Mouse (Mus musculus): ENCODE data around the gene Dmrt1. TPM values are rescaled to one million over a fixed set of nuclear protein-coding genes. Genes with fewer than 3 reads are reported as not detected.

Dmrt1 gene
- polyA plus RNA-seq, 1 experiment from 2014 or later, result 0.33 TPM

DNA sequence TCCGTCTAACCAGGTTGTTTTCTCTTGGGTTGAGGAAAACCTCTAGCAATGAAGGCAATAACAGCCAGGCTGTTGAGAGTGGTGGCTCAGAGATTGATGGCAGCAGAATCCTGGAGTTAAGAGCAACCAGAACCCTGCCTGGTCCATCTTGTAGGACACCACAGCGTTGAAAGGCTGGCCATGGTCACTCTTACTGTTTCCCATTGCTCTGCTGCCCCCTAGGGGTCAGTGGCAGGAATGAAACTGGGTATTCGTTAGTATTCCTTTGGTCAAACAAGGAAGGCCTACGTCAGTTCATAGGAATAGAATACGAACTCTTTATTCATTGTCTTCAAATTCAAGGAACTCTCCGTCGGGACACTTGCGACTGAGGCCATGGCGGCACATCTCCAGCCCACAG is 123.1 kb downstream of the Dmrt1 start:
- Histone ChIP-seq H3K27me3 (peaks cover 52% of the 10 kb centered on the region), H3K9ac (no peak overlapping the region), H3K9me3 (replicated peaks) (no peaks in the 10 kb centered on the region), H3K4me1 (no peaks in the 10 kb centered on the region; the same call in 1 of the 2 replicates), H3K4me2 (replicated peaks) (no peak overlapping the region), H3K27ac (replicated peaks) (no peak overlapping the region), H3K4me3 (replicated peaks) (no peak overlapping the region), H3K36me3 (no peaks in the 10 kb centered on the region)
- WGBS, result 14% methylated on average over 9 of the region's 9 CpGs
- ATAC-seq (ENCODE audit: insufficient number of reproducible peaks, low FRiP score, low TSS enrichment, low read depth), result no peak

GRCm38 (mm10) chr19:25635119-25635518 is 129.7 kb downstream of the Dmrt1 start:
- H3K27me3 ChIP-seq, result peaks cover 4% of the 10 kb centered on the region
- no peak for ATAC-seq (ENCODE audit: insufficient number of reproducible peaks, low FRiP score, low TSS enrichment, low read depth)
- no peak overlapping the region for H3K27ac ChIP-seq (replicated peaks)
- no peak overlapping the region; the same call in 1 of the 2 replicates for H3K4me2 ChIP-seq (replicated peaks)
- no peak overlapping the region for H3K4me3 ChIP-seq (replicated peaks)
- H3K36me3 ChIP-seq, result no peaks in the 10 kb centered on the region
- WGBS, result 73% methylated on average over 5 of the region's 5 CpGs
- H3K9me3 ChIP-seq (replicated peaks), result no peaks in the 10 kb centered on the region
- H3K9ac ChIP-seq, result no peak overlapping the region
- peaks cover 4% of the 10 kb centered on the region; the same call in 1 of the 2 replicates for H3K4me1 ChIP-seq

DNA sequence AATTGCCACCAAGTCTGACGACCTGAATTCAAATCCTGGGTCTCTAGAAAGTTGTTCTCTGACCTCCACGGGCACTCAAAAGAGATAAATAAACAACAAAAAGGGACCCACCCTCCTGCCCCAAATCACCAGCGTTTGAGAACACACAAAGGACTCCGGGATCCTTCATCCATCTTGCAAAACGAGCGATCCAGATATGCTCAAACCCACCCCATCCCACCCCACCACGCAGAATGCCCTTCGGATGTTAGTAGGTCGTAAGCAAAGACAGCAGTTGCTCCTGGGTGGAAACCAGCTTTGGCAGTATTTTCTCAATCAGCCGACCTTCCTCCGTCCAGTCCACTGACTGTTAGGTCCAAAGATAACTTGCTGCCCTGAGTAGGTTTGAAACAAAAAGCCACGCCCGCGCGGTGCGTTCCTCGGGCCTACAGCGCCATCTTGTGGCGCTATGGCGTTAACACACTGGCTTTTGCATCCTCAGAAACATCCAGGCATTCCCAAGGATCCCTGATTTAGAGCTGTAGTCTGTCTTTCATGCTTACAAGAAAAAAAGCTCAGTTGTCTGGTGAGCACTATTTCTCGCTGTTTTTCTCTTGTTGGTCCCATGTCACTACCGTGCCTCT is 130.3 kb downstream of the Dmrt1 start:
- peak overlapping the region; percentile 54 for H3K4me2 ChIP-seq (replicated peaks)
- 14% methylated on average over 22 of the region's 22 CpGs for WGBS
- ATAC-seq (ENCODE audit: insufficient number of reproducible peaks, low FRiP score, low TSS enrichment, low read depth), result no peak; the same call in 1 of the 2 replicates
- H3K36me3 ChIP-seq, result no peaks in the 10 kb centered on the region
- H3K4me1 ChIP-seq, result peaks cover 4% of the 10 kb centered on the region; the same call in 1 of the 2 replicates
- H3K27me3 ChIP-seq, result no peaks in the 10 kb centered on the region
- no peaks in the 10 kb centered on the region for H3K9me3 ChIP-seq (replicated peaks)
- no peak overlapping the region for H3K27ac ChIP-seq (replicated peaks)
- H3K9ac ChIP-seq, result no peak overlapping the region
- peak overlapping the region; percentile 38 for H3K4me3 ChIP-seq (replicated peaks)

GRCm38 (mm10) chr19:25638766-25639361 is 133.4 kb downstream of the Dmrt1 start:
- no peak overlapping the region for H3K9ac ChIP-seq
- ATAC-seq (ENCODE audit: insufficient number of reproducible peaks, low FRiP score, low TSS enrichment, low read depth), result no peak
- H3K4me2 ChIP-seq (replicated peaks), result no peak overlapping the region
- no peak overlapping the region for H3K4me3 ChIP-seq (replicated peaks)
- H3K4me1 ChIP-seq, result peaks cover 4% of the 10 kb centered on the region; the same call in 1 of the 2 replicates
- no peaks in the 10 kb centered on the region for H3K9me3 ChIP-seq (replicated peaks)
- H3K27me3 ChIP-seq, result no peaks in the 10 kb centered on the region
- H3K27ac ChIP-seq (replicated peaks), result no peak overlapping the region
- 74% methylated on average over 11 of the region's 11 CpGs for WGBS
- no peaks in the 10 kb centered on the region for H3K36me3 ChIP-seq

- Histone ChIP-seq H3K9ac (no peak overlapping the region), H3K27me3 (no peaks in the 10 kb centered on the region), H3K27ac (replicated peaks) (no peak overlapping the region), H3K36me3 (no peaks in the 10 kb centered on the region), H3K4me3 (replicated peaks) (no peak overlapping the region), H3K4me2 (replicated peaks) (no peak overlapping the region), H3K4me1 (no peaks in the 10 kb centered on the region), H3K9me3 (replicated peaks) (no peaks in the 10 kb centered on the region)
- WGBS, result 87% methylated on average over 6 of the region's 6 CpGs
- no peak for ATAC-seq (ENCODE audit: insufficient number of reproducible peaks, low FRiP score, low TSS enrichment, low read depth)
Measured at GRCm38 (mm10) chr19:25641786-25642185, 136.4 kb downstream of the Dmrt1 start.

DNA sequence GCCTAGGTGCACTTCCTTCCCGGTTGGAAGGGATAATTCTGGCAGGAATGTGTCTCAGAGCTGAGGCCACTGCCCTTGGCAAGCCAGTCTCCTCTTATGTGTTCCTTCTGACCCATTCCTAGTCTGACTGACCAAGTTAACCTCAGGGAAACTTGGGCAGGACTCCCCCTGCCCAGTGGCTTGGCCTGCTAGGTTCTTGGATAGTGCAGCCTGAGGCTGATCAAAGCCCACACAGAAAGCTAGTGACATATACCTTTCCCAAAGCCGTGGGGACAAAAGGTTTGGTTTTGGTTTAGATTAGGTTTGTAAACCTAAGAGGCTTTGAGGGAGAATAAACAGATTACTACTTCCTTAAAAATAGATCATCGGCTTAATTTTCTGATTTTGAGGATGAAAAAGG is 141.7 kb downstream of the Dmrt1 start:
- H3K27me3 ChIP-seq, result no peaks in the 10 kb centered on the region; the same call in 1 of the 2 replicates
- ATAC-seq (ENCODE audit: insufficient number of reproducible peaks, low FRiP score, low TSS enrichment, low read depth), result no peak
- H3K4me1 ChIP-seq, result no peaks in the 10 kb centered on the region
- 59% methylated on average over 3 of the region's 3 CpGs for WGBS
- H3K4me2 ChIP-seq (replicated peaks), result no peak overlapping the region
- no peak overlapping the region for H3K27ac ChIP-seq (replicated peaks)
- no peaks in the 10 kb centered on the region for H3K9me3 ChIP-seq (replicated peaks)
- H3K36me3 ChIP-seq, result no peaks in the 10 kb centered on the region
- H3K4me3 ChIP-seq (replicated peaks), result no peak overlapping the region
- no peak overlapping the region for H3K9ac ChIP-seq

- no peak for ATAC-seq (ENCODE audit: insufficient number of reproducible peaks, low FRiP score, low TSS enrichment, low read depth)
- H3K4me3 ChIP-seq (replicated peaks), result no peak overlapping the region
- H3K36me3 ChIP-seq, result no peaks in the 10 kb centered on the region
- no peaks in the 10 kb centered on the region; the same call in 1 of the 2 replicates for H3K27me3 ChIP-seq
- no peak overlapping the region for H3K27ac ChIP-seq (replicated peaks)
- H3K4me1 ChIP-seq, result no peaks in the 10 kb centered on the region
- H3K4me2 ChIP-seq (replicated peaks), result no peak overlapping the region
- 64% methylated on average over 4 of the region's 4 CpGs for WGBS
- H3K9ac ChIP-seq, result no peak overlapping the region
- no peaks in the 10 kb centered on the region for H3K9me3 ChIP-seq (replicated peaks)
Measured at GRCm38 (mm10) chr19:25648701-25649100, 143.3 kb downstream of the Dmrt1 start.

DNA sequence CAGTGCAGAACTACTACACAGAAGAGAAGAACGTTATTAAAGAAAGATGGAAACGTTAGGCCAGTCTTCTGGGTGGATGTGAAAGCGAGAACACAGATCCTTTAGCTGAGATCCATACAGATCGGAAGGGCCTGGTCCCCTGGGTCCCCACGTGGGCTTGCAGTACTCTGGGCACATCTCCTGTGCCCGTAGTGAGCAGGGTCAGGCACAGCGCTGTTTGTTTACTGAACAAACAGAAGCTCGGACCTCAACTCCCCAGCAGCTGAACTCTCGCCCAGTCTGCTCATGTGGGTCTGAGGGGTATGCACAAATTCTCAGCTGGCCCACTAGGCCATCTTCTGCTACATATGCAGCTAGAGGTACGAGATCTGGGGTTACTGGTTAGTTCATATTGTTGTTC is 145.1 kb downstream of the Dmrt1 start:
- Histone ChIP-seq H3K9ac (no peak overlapping the region), H3K36me3 (no peaks in the 10 kb centered on the region), H3K4me3 (replicated peaks) (no peak overlapping the region), H3K9me3 (replicated peaks) (no peaks in the 10 kb centered on the region), H3K4me2 (replicated peaks) (no peak overlapping the region), H3K27me3 (no peaks in the 10 kb centered on the region; the same call in 1 of the 2 replicates), H3K27ac (replicated peaks) (no peak overlapping the region), H3K4me1 (peaks cover 12% of the 10 kb centered on the region)
- no peak for ATAC-seq (ENCODE audit: insufficient number of reproducible peaks, low FRiP score, low TSS enrichment, low read depth)
- 78% methylated on average over 10 of the region's 10 CpGs for WGBS

- Histone ChIP-seq H3K4me1 (peaks cover 12% of the 10 kb centered on the region), H3K4me2 (replicated peaks) (no peak overlapping the region), H3K27ac (replicated peaks) (no peak overlapping the region), H3K9me3 (replicated peaks) (no peaks in the 10 kb centered on the region), H3K36me3 (no peaks in the 10 kb centered on the region), H3K4me3 (replicated peaks) (no peak overlapping the region), H3K9ac (no peak overlapping the region), H3K27me3 (no peaks in the 10 kb centered on the region; the same call in 1 of the 2 replicates)
- ATAC-seq (ENCODE audit: insufficient number of reproducible peaks, low FRiP score, low TSS enrichment, low read depth), result no peak
- WGBS, result 64% methylated on average over 5 of the region's 5 CpGs
Measured at GRCm38 (mm10) chr19:25652560-25652959, 147.1 kb downstream of the Dmrt1 start.

Other genes starting within 250 kb of the Dmrt1 start
- gene Dmrt3, start 104.7 kb downstream of the Dmrt1 start, polyA plus RNA-seq (2015; fragmentation: Nextera tagmentation; extraction: Ambion mirVana), result 2.8 and 4.2 TPM in 2 replicates
- 8.9 and 9.6 TPM in 2 replicates for gene Dmrt2, start 166.8 kb downstream of the Dmrt1 start, polyA plus RNA-seq (2015; fragmentation: Nextera tagmentation; extraction: Ambion mirVana)

Measured in embryonic facial prominence, embryonic 15.5 days (tissue).